Comparison of ENCODE assay signal across 28 mouse cellular contexts in the genomic region with DNA sequence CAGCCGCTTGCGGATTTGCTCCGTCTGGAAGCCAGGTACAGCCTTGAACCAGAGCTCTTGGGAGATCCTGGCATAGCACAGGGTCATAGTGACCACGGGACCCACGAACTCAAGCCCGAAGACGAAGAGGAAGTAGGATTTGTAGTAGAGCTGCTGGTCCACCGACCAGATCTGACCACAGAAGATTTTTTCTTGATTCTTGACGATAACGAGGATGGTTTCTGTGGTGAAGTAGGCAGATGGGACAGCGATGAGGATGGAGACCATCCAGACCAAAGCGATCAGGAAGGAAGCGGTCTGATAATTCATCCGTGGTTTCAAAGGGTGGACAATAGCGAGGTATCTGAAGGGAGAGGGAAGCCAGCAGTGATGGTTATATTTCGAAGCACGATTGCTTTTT. TPM values are rescaled to one million over a fixed set of nuclear protein-coding genes. Genes with fewer than 3 reads are reported as not detected.
DNase-seq lines count a peak whose midpoint lies in the region; ATAC-seq lines count a peak whose summit lies in the region.
"Had no signal": no experiment of that assay in that cellular context is flagged by ENCODE, and none has a peak within 500 bp of the region (broad histone marks: within the 10 kb centered on the region; RNA-seq: fewer than 3 reads in every experiment).

No protein-coding gene starts in this region.

- intact Hi-C loops in heart, postnatal 14 days (cut with DNase I), result no loop called here

- no peaks in the 10 kb centered on the region for H3K36me3 ChIP-seq in limb, embryonic 10.5 days
- H3K36me3 ChIP-seq: embryonic facial prominence, embryonic 13.5 days; embryonic facial prominence, embryonic 15.5 days; forebrain, embryonic 10.5 days; forebrain, embryonic 12.5 days; G1E had no signal

- DNase-seq in heart, adult 11 months, result peak; percentile 57
- no peak for DNase-seq in heart, postnatal 14 days
- peak; percentile 83 for DNase-seq in 416B (ENCODE audit: low read depth)
- DNase-seq in limb, embryonic 10.5 days (ENCODE audit: low spot score), result no peak
- DNase-seq in kidney, postnatal 14 days, result no peak
- DNase-seq: adrenal gland, adult 8-10 months; adrenal gland, postnatal 14 days; adrenal gland, postnatal 36 days; cerebellum, adult 11-12 months; cerebellum, adult 2 months; cerebellum, adult 9-10 months; cerebellum, postnatal 10 days; cerebellum, postnatal 25 days; embryo, embryonic 11 days had no signal

- H3K4me1 ChIP-seq in limb, embryonic 10.5 days, result no peaks in the 10 kb centered on the region
- H3K4me1 ChIP-seq: embryonic facial prominence, embryonic 13.5 days; embryonic facial prominence, embryonic 15.5 days; forebrain, embryonic 10.5 days; forebrain, embryonic 12.5 days had no signal

- WGBS in limb, embryonic 10.5 days, result 93% methylated on average over 17 of the region's 17 CpGs

- no peaks in the 10 kb centered on the region for H3K9me3 ChIP-seq in limb, embryonic 10.5 days (replicated peaks)
- H3K9me3 ChIP-seq: embryonic facial prominence, embryonic 13.5 days; embryonic facial prominence, embryonic 15.5 days; forebrain, embryonic 10.5 days; forebrain, embryonic 12.5 days; G1E had no signal

- peak; percentile 74 for ATAC-seq in common myeloid progenitor, adult 5-6 weeks (replicated peaks; ENCODE audit: low read depth, poor library complexity, severe bottlenecking)
- ATAC-seq in megakaryocyte progenitor cell, adult 5-6 weeks (replicated peaks; ENCODE audit: poor library complexity), result peak; percentile 31
- ATAC-seq: activated CD4-positive, CD25-positive, alpha-beta regulatory T cell, adult 4 months; forebrain, embryonic 14.5 days; forebrain, embryonic 16.5 days; Patski had no signal

- H3K4me3 ChIP-seq in limb, embryonic 10.5 days, result no peak overlapping the region
- H3K4me3 ChIP-seq: embryonic facial prominence, embryonic 13.5 days; embryonic facial prominence, embryonic 15.5 days; erythroblast, embryonic 14.5 days; forebrain, embryonic 10.5 days; forebrain, embryonic 12.5 days had no signal

- no peaks in the 10 kb centered on the region for H3K27me3 ChIP-seq in limb, embryonic 10.5 days (ENCODE audit: low read depth, poor library complexity, severe bottlenecking)
- H3K27me3 ChIP-seq: embryonic facial prominence, embryonic 13.5 days; embryonic facial prominence, embryonic 15.5 days; forebrain, embryonic 12.5 days had no signal

- no peak overlapping the region for H3K27ac ChIP-seq in limb, embryonic 10.5 days
- H3K27ac ChIP-seq: embryonic facial prominence, embryonic 13.5 days; embryonic facial prominence, embryonic 15.5 days; forebrain, embryonic 10.5 days; forebrain, embryonic 12.5 days had no signal

RNA-seq across cellular contexts. Expression of a gene that starts 11.5 kb away (rescaled TPM):
- under 1 TPM; 0.05 to 0.38 TPM for total RNA-seq in heart, postnatal 14 days (2021)
- total RNA-seq in common myeloid progenitor, adult 5-6 weeks (2017), result not detected in 2 replicates
- not detected in 2 replicates for total RNA-seq in megakaryocyte progenitor cell, adult 5-6 weeks (2015)
- total RNA-seq in megakaryocyte progenitor cell, adult 5-6 weeks (2017), result not detected in 2 replicates
- polyA plus RNA-seq in limb, embryonic 10.5 days (2016; fragmentation: Nextera tagmentation; extraction: Ambion mirVana), result 0.34 and 0.78 TPM in 2 replicates
- total RNA-seq: adrenal gland, adult 18-20 months; adrenal gland, postnatal 14 days had no signal
- polyA plus RNA-seq: C2C12; erythroblast, embryonic 14.5 days; G1E; Patski had no signal

Comparison
In these comparisons a context has a peak if more than half of its experiments do, and no peak if none do; other contexts are left out.
1. DNase-seq: peak in heart, adult 11 months (single experiment) and 416B (single experiment); none in heart, postnatal 14 days (0 of 2), limb, embryonic 10.5 days (single experiment) and kidney, postnatal 14 days (single experiment).